Mouse (Mus musculus): ENCODE results near the gene Ptpn3.

- no peak for TF ChIP-seq CTCF (IDR thresholded peaks at IDR 0.05; ENCODE audit: extremely low read depth, insufficient read depth, low read length)
- no peak for TF ChIP-seq POLR2A (IDR thresholded peaks at IDR 0.05; ENCODE audit: extremely low read depth, insufficient read depth, low read length)
Measured at GRCm38 (mm10) chr4:57168680-57169079, 133.0 kb downstream of the Ptpn3 start.
